22 mouse cellular contexts compared by ENCODE assay signal in the genomic region with DNA sequence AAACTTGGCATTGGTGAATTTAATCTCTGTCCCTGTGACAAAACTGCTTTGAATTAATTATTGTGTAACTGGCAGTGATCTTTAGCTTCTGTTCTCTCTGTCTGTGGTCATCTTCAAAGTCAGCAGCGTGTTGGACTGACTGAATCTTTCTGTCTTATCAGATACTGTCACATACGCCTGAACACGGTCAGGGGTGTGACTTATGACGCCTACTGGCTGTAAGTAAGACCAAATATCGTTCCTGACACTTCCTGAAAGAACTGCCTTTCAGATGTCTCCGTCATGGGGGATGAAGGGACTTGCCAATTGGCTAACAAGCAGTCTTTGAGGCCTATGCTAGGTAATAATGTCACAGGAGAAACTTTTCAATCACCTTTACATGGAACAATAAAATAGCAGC.
DNase-seq lines count a peak whose midpoint lies in the region; ATAC-seq and TF ChIP-seq lines count a peak whose summit lies in the region.
"Had no signal": no experiment of that assay in that cellular context is flagged by ENCODE, and none has a peak within 500 bp of the region (broad histone marks: within the 10 kb centered on the region; RNA-seq: fewer than 3 reads in every experiment).

No protein-coding gene starts in this region.

- H3K27me3 ChIP-seq in hindbrain, postnatal 0 days (ENCODE audit: insufficient read depth, low read length), result no peaks in the 10 kb centered on the region
- no peaks in the 10 kb centered on the region for H3K27me3 ChIP-seq in hindbrain, embryonic 13.5 days
- no peaks in the 10 kb centered on the region for H3K27me3 ChIP-seq in thymus, adult 2 months (ENCODE audit: control insufficient read depth, insufficient read depth, low read length)
- H3K27me3 ChIP-seq: forebrain, embryonic 12.5 days; heart, embryonic 12.5 days; limb, embryonic 13.5 days; neural tube, embryonic 15.5 days had no signal

- H3K4me2 ChIP-seq in hindbrain, postnatal 0 days (ENCODE audit: low read depth, low read length), result no peak overlapping the region
- no peak overlapping the region for H3K4me2 ChIP-seq in hindbrain, embryonic 13.5 days
- H3K4me2 ChIP-seq: forebrain, embryonic 12.5 days; heart, embryonic 12.5 days; limb, embryonic 13.5 days; lung, embryonic 14.5 days; neural tube, embryonic 15.5 days had no signal

- H3K9ac ChIP-seq in hindbrain, postnatal 0 days (replicated peaks; ENCODE audit: low read length), result no peak overlapping the region
- no peak overlapping the region for H3K9ac ChIP-seq in hindbrain, embryonic 13.5 days
- H3K9ac ChIP-seq: forebrain, embryonic 12.5 days; heart, embryonic 12.5 days; limb, embryonic 13.5 days; liver, embryonic 14.5 days; lung, embryonic 14.5 days; neural tube, embryonic 15.5 days had no signal

- H3K9me3 ChIP-seq in hindbrain, postnatal 0 days (ENCODE audit: low read length), result no peaks in the 10 kb centered on the region
- no peaks in the 10 kb centered on the region for H3K9me3 ChIP-seq in hindbrain, embryonic 13.5 days
- H3K9me3 ChIP-seq: forebrain, embryonic 12.5 days; heart, embryonic 12.5 days; hindbrain, embryonic 10.5 days; limb, embryonic 13.5 days; neural tube, embryonic 15.5 days had no signal

- no peaks in the 10 kb centered on the region for H3K4me1 ChIP-seq in hindbrain, postnatal 0 days (ENCODE audit: insufficient read depth, low read length)
- no peaks in the 10 kb centered on the region for H3K4me1 ChIP-seq in hindbrain, embryonic 13.5 days (replicated peaks)
- no peaks in the 10 kb centered on the region for H3K4me1 ChIP-seq in thymus, adult 2 months (replicated peaks; ENCODE audit: control insufficient read depth, insufficient read depth, low read length)
- H3K4me1 ChIP-seq: forebrain, embryonic 12.5 days; hindbrain, embryonic 10.5 days; limb, embryonic 13.5 days; neural tube, embryonic 15.5 days had no signal

- no peaks in the 10 kb centered on the region for H3K36me3 ChIP-seq in hindbrain, postnatal 0 days (ENCODE audit: insufficient read depth, low read length)
- H3K36me3 ChIP-seq in hindbrain, embryonic 13.5 days, result no peaks in the 10 kb centered on the region
- no peaks in the 10 kb centered on the region for H3K36me3 ChIP-seq in thymus, adult 2 months (ENCODE audit: control insufficient read depth, insufficient read depth, low read length)
- H3K36me3 ChIP-seq: forebrain, embryonic 12.5 days; heart, embryonic 12.5 days; hindbrain, embryonic 10.5 days; limb, embryonic 13.5 days; neural tube, embryonic 15.5 days had no signal

- DNase-seq in hindbrain, postnatal 0 days (ENCODE audit: low spot score), result peak; percentile 71
- DNase-seq in brain, adult 2 months (ENCODE audit: low read depth, low spot score), result peak; percentile 74
- DNase-seq in cerebellum, adult 11 months, result peak; percentile 16
- peak; percentile 51 for DNase-seq in cerebellum, adult 9-11 months
- no peak for DNase-seq in thymus, adult 2 months
- no peak for DNase-seq in urinary bladder, postnatal 25 days (ENCODE audit: low spot score)
- DNase-seq: gastrocnemius, postnatal 10 days; kidney, adult 2 months; kidney, postnatal 25 days; lung, embryonic 14.5 days; lung, postnatal 4 days; midbrain, embryonic 14.5 days; right cerebral cortex, postnatal 4 days had no signal

- no peak overlapping the region for H3K4me3 ChIP-seq in hindbrain, postnatal 0 days (ENCODE audit: low read length)
- no peak overlapping the region for H3K4me3 ChIP-seq in hindbrain, embryonic 13.5 days
- H3K4me3 ChIP-seq in thymus, adult 2 months (ENCODE audit: control insufficient read depth, insufficient read depth, low read length), result no peak overlapping the region
- H3K4me3 ChIP-seq: forebrain, embryonic 12.5 days; heart, embryonic 12.5 days; hindbrain, embryonic 10.5 days; layer of hippocampus, adult 2 months; limb, embryonic 13.5 days; neural tube, embryonic 15.5 days had no signal

- 56% methylated on average over 6 of the region's 6 CpGs for WGBS in hindbrain, postnatal 0 days
- WGBS in hindbrain, embryonic 13.5 days, result 79% methylated on average over 6 of the region's 6 CpGs
- 60% methylated on average over 6 of the region's 6 CpGs for WGBS in thymus, adult 2 months

- no peak for TF ChIP-seq POLR2A in thymus, adult 2 months (IDR thresholded peaks at IDR 0.05; ENCODE audit: control insufficient read depth, extremely low read depth, insufficient read depth, low read length, poor library complexity)

- peak; percentile 92 for ATAC-seq in hindbrain, postnatal 0 days
- no peak for ATAC-seq in hindbrain, embryonic 13.5 days (ENCODE audit: low FRiP score)
- ATAC-seq in frontal cortex, adult (ENCODE audit: low TSS enrichment), result no peak

- no peak overlapping the region for H3K27ac ChIP-seq in hindbrain, postnatal 0 days
- no peak overlapping the region for H3K27ac ChIP-seq in hindbrain, embryonic 13.5 days
- no peak overlapping the region for H3K27ac ChIP-seq in thymus, adult 2 months (ENCODE audit: control insufficient read depth, insufficient read depth, low read length)
- H3K27ac ChIP-seq: forebrain, embryonic 12.5 days; hindbrain, embryonic 10.5 days; layer of hippocampus, adult 2 months; limb, embryonic 13.5 days; liver, embryonic 14.5 days; neural tube, embryonic 15.5 days had no signal

- TF ChIP-seq CTCF in hindbrain, postnatal 0 days (IDR thresholded peaks at IDR 0.05; ENCODE audit: low read depth), result no peak
- no peak for TF ChIP-seq CTCF in thymus, adult 2 months (IDR thresholded peaks at IDR 0.05; ENCODE audit: borderline replicate concordance, control insufficient read depth, extremely low read depth, insufficient read depth, low read length, poor library complexity)

Comparison
In these comparisons a context has a peak if more than half of its experiments do, and no peak if none do; other contexts are left out.
1. DNase-seq: peak in hindbrain, postnatal 0 days (single experiment), brain, adult 2 months (single experiment), cerebellum, adult 11 months (single experiment) and cerebellum, adult 9-11 months (single experiment); none in thymus, adult 2 months (single experiment) and urinary bladder, postnatal 25 days (single experiment).